Mouse (Mus musculus): Measurements from ENCODE around the gene Apip. TPM values are rescaled to one million over a fixed set of nuclear protein-coding genes. Genes with fewer than 3 reads are reported as not detected.

The Apip gene
- polyA plus RNA-seq (2012) = 5.9 and 30.3 TPM in 2 replicates

DNA sequence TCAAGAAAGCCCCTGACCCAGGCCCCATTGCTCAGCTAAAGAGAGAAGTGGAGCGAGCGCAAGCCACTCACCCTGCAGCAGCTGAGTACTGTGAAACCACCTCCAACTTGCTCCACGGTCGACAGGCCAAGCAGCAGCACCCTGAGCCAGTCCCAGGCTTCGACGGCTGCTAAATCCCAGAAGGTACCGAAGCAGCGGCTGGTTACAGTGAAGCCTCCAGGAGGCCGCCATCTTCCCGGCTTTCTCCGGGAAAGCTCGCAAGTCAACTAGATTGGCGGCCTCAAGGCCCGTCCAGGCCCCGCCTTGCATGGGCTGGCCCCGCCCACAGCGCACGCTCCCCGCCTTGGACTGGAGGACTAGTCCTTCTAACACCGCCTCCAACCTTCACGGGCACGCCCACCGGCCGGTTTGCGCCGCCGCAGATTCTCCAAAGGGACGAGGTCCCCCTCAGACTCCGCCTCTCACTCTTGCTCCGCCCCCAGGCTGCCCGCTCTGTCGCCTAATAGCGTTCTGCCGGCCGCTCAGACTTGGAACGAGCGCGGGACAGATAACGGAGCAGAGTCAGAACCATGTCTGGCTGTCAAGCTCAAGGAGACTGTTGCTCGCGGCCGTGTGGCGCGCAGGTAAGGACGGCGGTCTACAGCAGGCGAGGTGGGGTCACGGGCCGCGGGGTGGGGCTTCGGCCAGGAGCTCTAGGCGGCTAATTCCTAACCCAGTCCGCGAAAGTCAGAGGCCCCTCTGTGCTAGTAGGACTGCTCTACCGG, at the start of gene Apip, which contains the start of gene Pdhx:
TSS of gene Apip (plus strand) at position 457 of the 764 bp plus-strand sequence.
TSS of gene Pdhx (minus strand) at position 295 of the 764 bp plus-strand sequence.
- TF ChIP-seq GATA1 (IDR thresholded peaks at IDR 0.05; ENCODE audit: low read length) = no peak

DNA sequence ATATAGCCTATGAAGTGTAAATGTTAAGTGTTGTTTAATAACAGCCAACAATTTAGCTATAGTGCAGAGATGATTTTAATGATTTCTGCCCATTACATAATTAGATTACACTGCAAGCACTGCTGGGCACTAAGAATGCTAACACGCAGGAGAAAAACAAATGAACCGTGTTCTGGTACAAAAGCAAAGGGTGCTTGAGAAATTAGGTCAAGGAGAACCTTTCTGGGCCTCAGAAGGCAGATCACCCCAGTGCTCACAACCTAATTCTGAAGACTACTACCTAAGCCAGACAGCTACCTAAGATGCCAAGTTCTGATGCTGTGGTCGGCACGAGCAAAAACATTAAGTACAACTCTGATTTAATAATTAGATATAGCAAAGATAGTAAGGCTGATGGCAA, 35.6 kb upstream of the Apip start:
- TF ChIP-seq GATA1 (IDR thresholded peaks at IDR 0.05; ENCODE audit: low read length) = no peak

DNA sequence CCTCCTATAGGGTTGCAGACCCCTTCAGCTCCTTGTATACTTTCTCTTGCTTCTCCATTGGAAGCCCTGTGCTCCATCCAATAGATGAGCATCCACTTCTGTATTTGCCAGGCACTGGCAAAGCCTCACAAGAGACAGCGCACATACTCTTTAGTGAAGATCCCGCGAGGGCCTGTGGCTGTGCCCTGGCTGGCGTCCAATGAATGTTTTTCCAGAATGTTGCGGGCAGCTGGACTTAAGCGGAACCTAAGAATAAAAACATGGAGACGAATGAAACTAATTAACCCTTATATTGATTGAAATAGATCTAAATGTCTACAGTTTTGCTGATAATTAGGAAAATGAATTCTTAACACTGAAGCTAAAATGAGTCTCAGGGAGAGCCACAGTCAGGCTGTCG, 32.6 kb upstream of the Apip start:
- TF ChIP-seq GATA1 (IDR thresholded peaks at IDR 0.05; ENCODE audit: low read length) = no peak

DNA sequence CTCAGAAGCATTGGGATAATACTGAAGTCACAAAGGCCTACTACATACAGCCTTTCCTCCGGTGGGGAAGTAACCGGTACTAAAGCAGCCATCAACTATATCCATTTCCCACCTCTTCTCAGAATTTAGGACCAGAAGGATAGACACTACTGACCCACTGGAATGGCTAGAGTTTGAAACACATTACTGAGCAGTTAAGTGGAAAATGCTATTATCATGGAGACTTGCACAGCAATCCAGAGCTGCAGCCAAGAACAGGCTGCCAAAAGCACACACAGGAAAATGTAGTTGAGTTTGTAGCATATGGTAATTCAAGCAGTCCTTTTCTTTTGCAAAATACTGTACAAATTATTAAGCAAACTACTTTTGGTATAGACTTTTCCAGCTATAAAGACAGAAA, 28.2 kb upstream of the Apip start:
- TF ChIP-seq GATA1 (IDR thresholded peaks at IDR 0.05; ENCODE audit: low read length) = no peak

DNA sequence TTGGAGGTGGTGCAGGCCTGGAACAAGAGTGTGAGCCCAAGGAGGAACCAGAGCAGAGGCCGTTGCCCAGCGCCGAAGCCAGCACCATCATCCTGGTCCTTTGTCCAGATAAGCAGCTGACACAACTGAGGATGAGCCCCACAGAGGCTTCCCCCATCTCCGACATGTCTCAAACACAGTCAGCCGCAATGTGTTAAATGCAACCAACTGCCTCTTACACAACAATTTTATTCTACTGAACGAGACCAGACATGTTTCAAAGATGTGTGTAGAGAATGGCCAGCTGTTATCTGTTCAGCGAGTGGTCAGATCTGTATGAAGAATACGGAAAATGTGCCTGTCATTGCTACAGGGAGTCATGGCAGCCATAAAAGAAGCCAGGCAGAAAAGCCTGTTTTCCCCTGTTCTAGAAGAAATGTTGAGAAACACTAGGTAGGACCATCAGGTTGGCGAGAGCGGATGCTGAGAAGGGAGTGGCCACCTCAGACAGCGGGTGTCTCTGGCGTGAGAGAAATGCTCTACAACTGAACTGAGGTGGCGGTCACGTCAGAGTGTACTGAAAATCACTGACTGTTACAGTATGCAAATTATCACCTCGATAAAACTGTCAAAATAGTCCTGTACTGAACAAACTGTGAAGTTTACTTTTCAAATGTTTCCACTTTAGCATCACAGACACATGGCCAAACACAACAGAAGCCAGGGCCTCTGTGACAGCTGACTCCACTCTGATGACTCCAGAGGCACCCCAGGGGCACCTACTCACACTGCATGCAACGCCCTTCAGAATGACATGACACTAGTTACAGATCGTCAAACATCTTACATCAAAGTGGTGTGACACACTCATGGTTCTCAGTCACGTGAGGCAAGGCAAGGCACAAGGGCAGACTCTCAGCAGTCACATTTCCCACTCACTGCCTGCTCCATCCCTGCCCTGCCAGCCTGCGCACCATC, 21.3 kb upstream of the Apip start:
- TF ChIP-seq GATA1 (IDR thresholded peaks at IDR 0.05; ENCODE audit: low read length) = no peak

DNA sequence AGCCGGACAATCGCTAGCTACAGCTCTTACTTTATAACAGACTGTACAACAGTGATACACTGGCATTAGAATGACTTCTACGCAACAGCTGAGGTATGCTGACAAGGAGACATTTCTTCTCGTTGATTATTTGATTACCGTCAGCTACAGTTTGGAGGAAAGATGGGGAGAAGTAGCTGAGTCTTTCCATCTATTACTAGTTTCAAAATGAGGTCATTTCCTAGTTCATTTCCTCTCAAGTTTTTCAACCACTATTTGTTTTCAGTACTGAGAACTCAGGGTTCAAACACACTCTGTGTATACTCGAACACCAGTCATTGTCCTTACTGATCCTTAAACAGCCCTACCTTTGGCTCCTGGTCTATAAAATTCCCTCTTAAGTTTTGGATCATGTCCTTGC, 17.7 kb upstream of the Apip start:
- TF ChIP-seq GATA1 (IDR thresholded peaks at IDR 0.05; ENCODE audit: low read length) = no peak

DNA sequence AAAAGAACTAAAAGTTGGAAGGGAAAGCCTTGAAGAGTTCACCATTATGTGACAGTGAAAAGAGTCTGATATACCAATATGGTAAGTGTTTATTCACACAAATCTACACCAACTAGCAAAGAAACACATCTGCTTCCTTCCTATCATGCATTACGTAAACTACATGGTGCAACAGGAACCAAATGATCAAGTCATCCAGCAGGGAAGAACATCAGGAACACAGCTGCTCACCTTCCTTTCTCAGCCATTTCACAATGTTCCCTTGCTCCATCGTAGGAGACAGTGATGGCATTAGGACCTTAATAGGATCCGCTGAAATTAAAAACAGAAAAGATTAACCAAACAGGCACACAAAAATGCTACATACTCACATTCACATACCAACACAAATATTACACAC, 15.2 kb upstream of the Apip start:
- TF ChIP-seq GATA1 (IDR thresholded peaks at IDR 0.05; ENCODE audit: low read length) = no peak

DNA sequence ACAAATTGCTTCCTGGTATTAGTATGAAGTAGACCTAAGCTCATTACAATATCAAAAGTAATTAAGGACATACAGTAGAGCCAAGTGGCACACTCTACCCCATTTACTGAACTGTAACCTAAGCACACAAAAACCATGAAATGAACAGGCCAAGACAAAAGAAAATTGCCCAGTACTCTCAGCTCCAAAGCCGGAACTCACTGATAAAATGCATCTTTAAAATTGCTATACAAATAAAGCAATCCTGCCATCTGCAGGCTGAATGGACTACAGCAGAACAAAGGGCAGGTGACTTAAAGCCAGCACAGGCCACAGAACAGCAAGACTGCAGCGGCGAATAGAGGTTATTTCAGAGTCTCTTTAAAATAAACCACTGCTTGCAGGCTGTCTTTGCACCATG, 10.6 kb upstream of the Apip start:
- no peak for TF ChIP-seq GATA1 (IDR thresholded peaks at IDR 0.05; ENCODE audit: low read length)

DNA sequence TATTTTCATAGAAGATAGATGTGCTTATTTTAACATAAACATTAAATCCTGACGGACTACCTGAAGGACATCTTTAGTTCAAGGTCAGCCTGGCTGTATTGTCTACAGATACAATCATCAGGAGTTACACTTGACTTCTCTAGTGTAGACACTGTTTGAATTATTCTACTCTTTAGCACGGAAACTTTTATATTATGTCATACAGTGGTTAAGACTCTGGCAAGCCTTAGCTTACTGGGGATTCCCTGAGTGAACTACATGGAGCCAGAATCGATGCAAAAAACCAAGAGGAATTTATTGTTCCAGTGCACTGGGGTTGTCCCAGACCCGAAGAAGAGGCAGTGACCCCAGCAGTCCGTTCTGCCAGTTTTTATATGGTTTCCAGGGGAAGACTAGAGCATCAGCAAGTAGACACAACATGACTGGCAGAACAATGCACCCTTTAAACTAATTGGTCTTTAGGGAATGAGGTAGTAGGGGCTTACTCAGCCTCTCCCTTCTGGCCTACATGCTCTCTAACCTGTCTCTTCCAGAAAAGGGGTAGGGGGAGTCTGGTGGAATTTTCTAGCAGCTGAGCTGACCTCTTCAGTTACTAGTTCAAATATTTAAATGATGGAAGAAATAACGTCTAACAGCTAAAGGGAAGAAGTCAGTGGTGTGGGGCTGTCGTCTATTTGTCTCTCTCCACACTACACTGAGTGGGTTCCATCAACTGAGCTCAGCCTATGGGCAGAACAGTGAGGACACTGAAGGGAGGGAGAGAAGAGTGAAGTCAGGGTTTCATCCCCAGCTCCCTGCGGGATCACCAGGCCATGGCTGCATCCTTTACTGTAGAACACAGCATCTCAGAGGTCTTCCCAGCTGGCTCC, 6.6 kb upstream of the Apip start:
- TF ChIP-seq GATA1 (IDR thresholded peaks at IDR 0.05; ENCODE audit: low read length) = no peak

DNA sequence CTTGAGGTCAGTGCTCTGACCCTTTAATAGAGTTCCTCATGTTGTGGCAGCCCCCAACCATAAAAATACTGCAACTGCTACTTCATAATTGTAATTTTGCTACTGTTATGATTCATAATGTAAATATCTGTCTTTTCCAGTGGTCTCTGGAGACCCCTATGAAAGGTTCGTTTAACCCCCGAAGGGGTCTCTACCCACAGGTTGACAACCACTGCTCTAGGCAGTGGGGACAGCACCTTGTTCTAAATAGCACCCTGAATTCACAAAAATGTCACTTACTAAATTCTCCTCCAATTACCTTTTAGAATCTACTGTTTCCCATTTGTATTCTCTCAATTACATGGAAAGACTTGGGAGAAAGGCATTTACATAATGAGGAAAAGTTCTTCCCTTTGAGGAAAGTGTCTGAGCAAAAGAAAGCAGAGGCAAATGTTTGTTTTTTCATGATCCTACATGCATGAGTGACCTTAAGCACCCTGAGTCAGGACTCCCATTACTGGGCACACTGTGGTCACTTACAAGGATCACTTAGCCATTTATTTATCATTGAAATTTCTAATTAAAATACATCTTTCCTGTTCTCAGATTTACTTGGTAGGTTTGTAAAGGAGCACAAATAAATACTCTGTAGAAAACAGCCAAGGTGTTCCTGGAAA, 5.8 kb upstream of the Apip start:
- TF ChIP-seq GATA1 (IDR thresholded peaks at IDR 0.05; ENCODE audit: low read length) = no peak

DNA sequence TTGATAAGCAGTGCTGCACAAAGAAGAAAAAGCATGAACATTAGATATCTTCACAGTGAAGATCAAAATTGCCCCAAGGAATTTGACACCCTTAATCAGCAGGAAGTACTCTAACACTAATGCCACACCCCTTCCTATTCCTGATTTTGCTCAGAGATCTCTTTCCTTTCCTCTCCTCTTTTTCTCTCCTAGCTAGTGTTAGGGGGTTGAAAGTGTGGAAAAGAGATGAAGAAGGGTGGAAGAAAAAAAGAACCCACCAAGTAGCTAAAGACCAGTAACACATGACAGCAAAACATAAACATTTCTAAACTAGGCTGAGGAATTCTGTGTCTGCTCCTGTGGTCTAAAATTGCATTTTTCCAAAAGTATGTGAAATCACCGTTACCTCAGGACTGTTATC, 4.9 kb upstream of the Apip start:
- no peak for TF ChIP-seq GATA1 (IDR thresholded peaks at IDR 0.05; ENCODE audit: low read length)

DNA sequence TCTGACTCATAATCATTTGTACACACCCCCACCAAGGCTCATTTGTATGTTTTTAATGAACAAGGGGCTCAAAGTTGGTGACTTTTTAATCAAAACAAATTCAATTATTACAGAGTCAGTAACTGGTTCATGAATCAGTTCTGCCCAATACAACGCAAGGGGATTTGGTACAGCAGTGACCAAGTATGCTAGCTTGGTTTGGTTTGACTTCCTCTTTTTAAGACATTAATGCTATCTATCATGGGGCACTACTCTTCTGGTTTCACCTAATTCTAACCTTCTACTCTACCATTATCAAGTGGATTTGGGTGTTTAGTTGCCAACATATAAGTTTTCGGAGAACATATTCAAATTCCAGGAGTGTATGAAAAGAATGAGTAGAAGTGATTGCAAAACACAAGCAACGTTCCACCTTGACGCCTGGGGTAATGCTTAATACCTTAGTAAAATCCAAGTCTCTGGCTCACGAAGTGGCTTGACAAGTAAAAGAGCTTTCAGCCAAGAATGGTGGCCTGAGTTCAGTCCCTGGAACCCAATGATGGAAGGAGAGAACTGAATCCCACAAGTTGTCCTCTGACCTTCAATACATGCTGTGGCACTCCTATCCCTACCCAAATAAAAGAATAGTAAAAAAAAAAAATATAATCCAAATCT, 3.6 kb upstream of the Apip start:
- no peak for TF ChIP-seq GATA1 (IDR thresholded peaks at IDR 0.05; ENCODE audit: low read length)

DNA sequence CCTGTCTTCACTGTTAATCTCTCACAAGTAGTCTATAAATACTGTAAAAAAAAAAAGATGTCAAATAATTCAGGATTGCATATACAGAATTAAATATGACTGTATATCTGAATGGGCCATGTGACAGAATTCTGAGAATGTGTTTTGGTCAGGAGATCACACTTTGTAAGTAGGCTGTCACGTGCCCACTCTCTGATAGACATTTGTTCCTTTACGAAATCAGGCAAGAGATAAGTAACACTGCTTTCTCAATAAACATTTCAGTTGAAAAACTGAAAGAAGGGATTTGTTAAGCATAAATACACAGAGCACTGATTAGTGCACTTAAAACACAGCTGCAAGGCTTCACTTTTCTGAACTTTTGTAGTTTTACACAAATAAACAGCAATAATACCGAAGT, 2.9 kb upstream of the Apip start:
- no peak for TF ChIP-seq GATA1 (IDR thresholded peaks at IDR 0.05; ENCODE audit: low read length)

DNA sequence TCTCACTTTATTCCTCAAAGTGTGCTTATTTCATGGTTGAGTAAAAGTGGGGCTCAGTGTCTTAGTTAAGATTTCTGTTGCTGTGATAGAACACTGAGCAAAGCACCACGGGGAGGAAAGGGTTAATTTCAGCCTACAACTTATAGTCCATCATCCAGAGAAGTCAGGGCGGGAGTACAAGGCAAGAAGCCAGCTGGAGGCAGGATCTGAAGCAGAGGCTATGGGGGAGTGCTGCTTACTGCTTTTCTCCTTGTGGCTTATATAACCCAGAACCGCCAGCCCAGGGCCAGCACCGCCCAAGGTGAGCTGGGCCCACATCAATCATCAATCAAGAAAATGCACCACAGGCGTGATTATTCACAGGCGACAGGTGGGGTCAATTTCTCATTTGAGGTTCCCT, 7.6 kb downstream of the Apip start:
- TF ChIP-seq GATA1 (IDR thresholded peaks at IDR 0.05; ENCODE audit: low read length) = no peak

All from G1E-ER4 (cell line).